Mouse (Mus musculus) testis, postnatal 10 days (tissue): ENCODE measurements around the gene Itgb1.

Experiments
- DNase-seq: peaks from one replicate; pipeline ENCODE4 v3.0.0; 2021; ENCODE audit warnings: low spot score

Itgb1 gene

GRCm38 (mm10) chr8:128685507-128686428 lies at the start of gene Itgb1:
Itgb1 (plus strand) TSS chr8:128685654.
- peak; percentile 98 for DNase-seq

GRCm38 (mm10) chr8:128643104-128643503 lies 42.4 kb upstream of the Itgb1 start:
- DNase-seq, result no peak

GRCm38 (mm10) chr8:128645452-128645851 lies 40.0 kb upstream of the Itgb1 start:
- DNase-seq, result no peak

GRCm38 (mm10) chr8:128646456-128646855 lies 39.0 kb upstream of the Itgb1 start:
- DNase-seq, result no peak

GRCm38 (mm10) chr8:128648071-128648470 lies 37.4 kb upstream of the Itgb1 start:
- DNase-seq, result no peak

GRCm38 (mm10) chr8:128650331-128650855 lies 35.1 kb upstream of the Itgb1 start:
- no peak for DNase-seq

- DNase-seq, result peak; percentile 56
Observed at GRCm38 (mm10) chr8:128652399-128653109, 32.9 kb upstream of the Itgb1 start.

GRCm38 (mm10) chr8:128653642-128654364 lies 31.7 kb upstream of the Itgb1 start:
- DNase-seq, result no peak

GRCm38 (mm10) chr8:128654365-128655099 lies 30.9 kb upstream of the Itgb1 start:
- DNase-seq, result peak; percentile 69

GRCm38 (mm10) chr8:128662144-128662543 lies 23.3 kb upstream of the Itgb1 start:
- no peak for DNase-seq

- DNase-seq, result no peak
Observed at GRCm38 (mm10) chr8:128662696-128663095, 22.8 kb upstream of the Itgb1 start.

GRCm38 (mm10) chr8:128663106-128663505 lies 22.3 kb upstream of the Itgb1 start:
- DNase-seq, result no peak

GRCm38 (mm10) chr8:128666576-128667263 lies 18.7 kb upstream of the Itgb1 start:
- no peak for DNase-seq

GRCm38 (mm10) chr8:128671813-128672212 lies 13.6 kb upstream of the Itgb1 start:
- no peak for DNase-seq

- no peak for DNase-seq
Observed at GRCm38 (mm10) chr8:128672441-128672840, 13.0 kb upstream of the Itgb1 start.

GRCm38 (mm10) chr8:128672950-128673349 lies 12.5 kb upstream of the Itgb1 start:
- DNase-seq, result no peak

GRCm38 (mm10) chr8:128675848-128676629 lies 9.4 kb upstream of the Itgb1 start:
- DNase-seq, result no peak

GRCm38 (mm10) chr8:128679909-128680308 lies 5.5 kb upstream of the Itgb1 start:
- DNase-seq, result peak; percentile 42

- no peak for DNase-seq
Observed at GRCm38 (mm10) chr8:128680548-128681325, 4.7 kb upstream of the Itgb1 start.
